Mouse (Mus musculus) liver, embryonic 14.5 days (tissue): ENCODE measurements around the gene Adgre5.

ENCODE experiments used
- CTCF ChIP-seq: IDR thresholded peaks from 2 replicates; pipeline ENCODE4 v1.5.1; 2016; ENCODE audit warnings: antibody characterized with exemption, low read depth, control low read depth
- EP300 ChIP-seq: IDR thresholded peaks from 2 replicates; pipeline ENCODE4 v1.6.1; 2016; ENCODE audit warnings: antibody characterized with exemption, low read depth

DNA sequence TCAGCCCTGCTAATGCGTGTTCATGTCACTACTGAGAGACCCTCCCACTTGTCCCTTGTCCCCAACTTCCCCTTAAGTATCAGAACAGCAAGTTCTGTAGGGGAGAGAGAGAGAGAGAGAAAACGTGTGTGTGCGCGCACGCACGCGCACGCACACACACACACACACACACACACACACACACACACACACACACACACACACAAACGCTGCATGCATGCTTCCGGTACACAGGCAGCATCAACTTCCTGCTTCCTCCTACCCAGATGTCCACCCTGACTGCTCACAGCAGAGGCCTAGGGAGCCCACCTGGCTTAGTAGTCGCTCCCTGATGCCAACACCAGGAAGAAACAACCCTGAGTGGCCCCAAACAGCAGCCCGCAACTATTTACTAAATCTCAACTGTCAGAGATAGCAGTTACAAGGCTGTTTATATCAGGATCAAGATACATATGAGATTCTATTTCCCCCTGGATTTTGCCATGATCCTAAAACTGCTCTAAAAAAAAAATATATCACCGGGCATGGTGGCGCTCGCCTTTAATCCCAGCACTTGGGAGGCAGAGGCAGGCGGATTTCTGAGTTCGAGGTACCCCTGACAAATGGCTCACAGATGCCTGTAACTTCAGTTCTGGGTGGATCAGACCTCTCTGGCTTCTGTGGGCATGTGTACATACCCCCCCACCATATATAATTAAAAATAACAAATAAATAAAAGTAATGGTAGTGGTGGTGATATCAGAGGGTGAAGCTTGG lies 45.6 kb downstream of the Adgre5 start:
- no peak for TF ChIP-seq CTCF
- TF ChIP-seq EP300: no peak
